Mouse (Mus musculus) kidney, postnatal 10 days (tissue): Measurements from ENCODE around the gene Dip2b.

Source experiments
- DNase-seq: peaks from one replicate; pipeline ENCODE4 v3.0.0; 2021; ENCODE audit warnings: mixed read lengths

Dip2b gene

DNA sequence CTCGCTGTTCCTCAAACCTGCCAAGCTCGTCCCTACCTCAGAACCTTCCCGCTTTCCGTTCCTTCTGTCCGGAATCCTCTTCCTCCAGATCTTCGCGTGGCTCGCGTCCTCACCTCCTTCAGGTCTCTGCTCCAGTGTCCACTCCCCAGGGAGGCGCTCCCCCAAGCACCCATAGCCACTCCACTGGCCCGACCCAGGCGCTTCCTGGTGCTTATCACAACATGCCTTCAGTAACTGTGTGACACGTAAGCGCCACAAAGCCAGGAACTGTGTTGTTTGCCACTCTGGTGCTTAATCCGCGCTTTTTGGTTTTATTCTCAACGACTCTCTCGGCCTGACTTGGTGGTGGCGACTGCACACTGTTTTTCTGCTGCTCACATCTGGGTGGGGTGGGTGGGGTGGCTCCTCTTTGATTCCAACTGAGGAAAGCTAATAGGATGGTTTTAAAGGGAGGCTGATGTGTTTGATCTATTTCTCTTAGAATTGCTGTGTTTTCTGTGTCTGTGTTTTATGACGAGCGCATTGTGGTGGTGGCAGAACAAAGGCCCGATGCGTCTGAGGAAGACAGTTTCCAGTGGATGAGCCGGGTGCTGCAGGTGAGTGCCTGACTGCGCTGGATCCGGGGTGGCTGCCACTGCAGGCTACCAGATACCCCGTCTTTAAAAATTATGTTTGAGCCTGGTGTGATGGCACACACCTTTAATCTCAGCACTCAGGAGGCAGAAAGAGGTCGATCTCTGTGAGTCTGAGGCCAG is 144.2 kb downstream of the Dip2b start:
- DNase-seq, result no peak

DNA sequence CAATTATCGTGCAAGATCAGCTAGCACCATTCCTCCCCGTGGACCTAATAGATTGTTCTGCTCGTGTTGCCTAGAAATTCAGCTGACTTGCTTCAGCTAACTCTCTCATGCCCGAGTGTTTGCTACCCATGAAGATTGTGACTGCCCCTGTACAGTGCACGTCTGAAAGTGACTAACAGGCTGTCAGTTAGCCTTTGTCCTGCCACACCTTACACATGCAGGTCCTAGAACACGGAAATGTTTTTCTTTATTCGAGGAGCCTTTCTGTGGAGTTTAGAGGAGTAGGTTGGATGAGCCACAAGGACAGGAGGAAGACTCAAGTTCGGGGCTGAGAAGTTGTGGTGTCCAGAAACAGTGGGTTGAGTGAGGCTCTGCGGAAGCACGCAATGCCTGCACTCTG is 145.0 kb downstream of the Dip2b start:
- DNase-seq, result no peak

GRCm38 (mm10) chr15:100184821-100185496 is 146.5 kb downstream of the Dip2b start:
- peak; percentile 22 for DNase-seq

DNA sequence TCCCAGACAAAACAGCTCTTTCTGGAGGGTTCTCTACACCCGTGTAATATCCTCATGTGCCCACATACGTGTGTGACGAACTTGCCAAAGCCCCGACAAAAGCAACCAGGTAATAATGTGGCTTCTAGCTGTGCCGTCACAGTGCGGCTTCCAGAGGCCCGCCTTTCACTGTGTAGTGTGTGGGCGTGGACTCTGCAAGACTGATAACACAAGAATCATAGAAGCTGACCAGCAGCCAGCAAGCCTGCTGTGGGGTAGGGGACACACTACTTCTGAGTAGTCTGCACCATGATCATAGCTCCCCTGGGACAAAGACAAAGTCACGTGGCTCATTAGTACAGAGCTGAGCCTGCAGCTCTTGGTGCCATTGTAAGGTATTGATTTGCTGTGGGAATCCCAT is 147.8 kb downstream of the Dip2b start:
- no peak for DNase-seq

DNA sequence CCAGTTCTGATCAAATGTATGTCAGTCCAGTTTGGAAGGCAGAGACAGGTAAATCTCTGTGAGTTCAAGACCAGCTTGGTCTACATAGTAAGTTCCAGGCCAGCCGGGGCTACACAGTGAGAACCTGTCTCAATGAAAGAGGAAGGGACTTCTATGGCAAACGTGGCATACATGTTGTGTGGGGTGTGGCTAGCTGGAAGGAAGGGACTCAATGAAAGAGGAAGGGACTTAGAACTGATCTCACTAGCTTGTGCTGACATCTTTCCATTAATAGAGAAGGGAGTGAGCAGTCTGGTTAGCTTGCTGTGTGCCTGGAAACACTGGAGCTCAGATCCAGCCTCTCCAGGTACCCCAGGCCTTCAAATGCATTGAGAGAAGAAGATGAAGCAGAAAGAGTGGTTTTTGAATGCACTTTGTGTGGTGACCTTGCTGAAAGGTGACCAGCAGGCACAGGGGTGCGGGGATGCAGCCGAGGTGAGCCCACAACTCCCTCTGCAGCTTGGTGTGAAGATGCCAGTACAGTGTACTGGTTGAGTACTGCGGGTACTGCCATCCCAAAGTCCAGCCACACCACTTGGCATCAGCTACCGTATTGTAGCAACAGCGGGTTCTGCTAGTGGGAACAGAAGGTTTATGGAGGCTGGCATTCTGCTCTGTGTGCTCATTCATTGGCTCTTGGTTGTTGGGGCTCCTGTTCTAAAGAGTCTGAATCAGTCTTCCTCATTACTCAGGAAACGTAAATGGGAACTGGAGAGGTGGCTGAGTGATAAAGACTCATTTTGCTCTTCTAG is 148.6 kb downstream of the Dip2b start:
- DNase-seq, result no peak

GRCm38 (mm10) chr15:100188542-100188941 is 150.1 kb downstream of the Dip2b start:
- no peak for DNase-seq

DNA sequence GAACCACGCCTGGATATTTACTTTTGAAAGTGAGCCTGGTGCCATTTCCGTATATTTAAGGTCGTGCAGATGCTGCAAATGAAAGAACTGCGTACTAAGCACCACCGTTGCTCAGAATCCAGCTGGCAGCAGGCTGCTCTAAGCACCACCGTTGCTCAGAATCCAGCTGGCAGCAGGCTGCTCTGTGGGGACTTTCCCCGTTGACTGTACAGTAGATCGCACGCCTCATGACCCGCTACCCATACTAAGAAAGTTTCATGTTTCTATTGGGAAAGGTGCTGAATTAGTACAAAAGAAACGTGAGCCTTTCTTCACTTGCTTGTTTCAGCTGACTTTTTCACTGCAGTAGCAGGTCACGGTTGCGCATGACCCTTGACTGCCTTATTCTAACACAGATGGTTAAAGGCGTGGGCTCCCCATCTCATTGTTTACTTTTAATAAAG is 150.5 kb downstream of the Dip2b start:
- no peak for DNase-seq

- DNase-seq, result no peak
Measured at GRCm38 (mm10) chr15:100190083-100190482, 151.6 kb downstream of the Dip2b start.

DNA sequence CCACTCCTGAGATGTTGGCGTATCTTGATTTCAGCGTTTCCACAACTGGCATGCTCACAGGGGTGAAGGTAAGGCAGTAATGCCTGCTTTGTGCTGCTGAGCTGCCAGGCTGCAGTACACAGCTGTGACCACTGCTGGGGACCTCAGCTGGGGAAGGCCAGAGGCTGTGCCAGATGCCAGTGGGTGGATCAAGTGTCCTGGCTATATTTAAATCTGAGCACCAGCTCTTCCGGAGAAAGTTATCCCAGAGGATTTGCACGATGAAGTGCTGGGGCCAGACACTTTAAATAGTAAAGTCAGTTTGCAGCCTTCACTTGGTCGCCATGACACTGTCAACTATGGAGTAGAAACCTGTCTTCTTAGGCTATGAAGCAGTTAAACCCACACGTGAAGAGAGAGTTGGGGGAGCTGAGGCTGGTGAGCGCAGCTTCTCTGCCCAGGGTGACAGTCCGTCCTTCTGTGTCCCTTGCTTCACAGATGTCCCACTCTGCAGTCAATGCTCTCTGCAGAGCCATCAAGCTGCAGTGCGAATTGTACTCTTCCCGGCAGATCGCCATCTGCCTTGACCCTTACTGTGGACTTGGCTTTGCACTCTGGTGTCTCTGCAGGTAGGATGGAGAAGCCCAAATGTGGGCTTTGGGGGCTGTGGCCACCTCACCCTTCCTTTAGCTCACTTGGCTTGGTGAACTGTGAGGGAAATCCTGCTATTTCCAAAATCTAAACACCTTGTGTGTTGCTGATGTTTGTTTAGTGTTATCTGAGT is 160.7 kb downstream of the Dip2b start:
- no peak for DNase-seq

DNA sequence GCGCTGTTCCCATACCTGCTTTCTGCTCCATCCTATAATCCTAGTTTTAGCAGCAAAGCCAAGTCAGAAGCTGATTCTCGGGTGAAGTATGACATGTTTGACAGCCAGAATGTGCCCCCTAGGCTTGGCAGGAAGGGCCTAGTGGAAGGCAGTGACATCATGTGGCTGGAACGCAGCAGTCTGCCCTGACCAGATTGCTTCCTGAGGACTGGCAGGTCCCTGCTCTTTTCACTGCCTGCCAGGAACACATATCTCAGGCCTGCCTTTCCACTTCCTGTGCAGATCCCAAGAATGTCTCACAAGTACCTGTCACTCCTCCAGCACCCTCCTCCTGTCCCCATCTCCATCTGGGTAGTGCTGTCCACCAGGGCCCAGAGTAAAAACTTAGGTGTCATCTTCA is 161.3 kb downstream of the Dip2b start:
- DNase-seq, result peak; percentile 30

- DNase-seq, result no peak
Measured at GRCm38 (mm10) chr15:100201806-100202205, 163.3 kb downstream of the Dip2b start.

DNA sequence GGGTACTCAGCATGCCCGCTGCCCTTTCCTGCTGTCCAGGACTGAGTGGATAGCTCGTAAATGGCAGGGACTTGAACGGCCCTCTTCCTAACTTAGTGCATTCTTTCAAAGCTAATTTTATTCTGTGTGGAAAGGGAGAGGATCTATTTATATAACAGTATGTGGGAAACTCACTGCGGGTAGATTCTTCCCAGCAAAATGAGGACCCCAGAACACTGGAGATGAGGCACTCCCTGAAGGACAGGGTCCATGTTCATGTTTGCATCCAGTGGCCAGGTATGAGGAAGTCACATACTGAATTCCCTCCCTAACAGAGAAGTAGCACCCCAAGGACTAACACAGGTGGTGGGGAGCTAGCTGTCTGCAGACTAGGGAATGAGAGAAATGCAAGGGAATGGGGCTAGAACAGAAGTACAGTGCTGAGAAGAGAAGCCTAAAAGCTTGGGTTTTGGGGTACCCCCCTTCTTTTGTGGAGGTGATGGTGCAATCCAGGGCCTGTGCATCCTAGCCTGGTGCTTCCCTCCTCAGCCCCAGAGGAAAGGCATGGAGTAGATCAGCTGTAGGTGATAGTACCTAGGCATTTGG is 164.1 kb downstream of the Dip2b start:
- no peak for DNase-seq

GRCm38 (mm10) chr15:100204574-100204973 is 166.1 kb downstream of the Dip2b start:
- no peak for DNase-seq

- no peak for DNase-seq
Measured at GRCm38 (mm10) chr15:100210013-100210412, 171.5 kb downstream of the Dip2b start.

DNA sequence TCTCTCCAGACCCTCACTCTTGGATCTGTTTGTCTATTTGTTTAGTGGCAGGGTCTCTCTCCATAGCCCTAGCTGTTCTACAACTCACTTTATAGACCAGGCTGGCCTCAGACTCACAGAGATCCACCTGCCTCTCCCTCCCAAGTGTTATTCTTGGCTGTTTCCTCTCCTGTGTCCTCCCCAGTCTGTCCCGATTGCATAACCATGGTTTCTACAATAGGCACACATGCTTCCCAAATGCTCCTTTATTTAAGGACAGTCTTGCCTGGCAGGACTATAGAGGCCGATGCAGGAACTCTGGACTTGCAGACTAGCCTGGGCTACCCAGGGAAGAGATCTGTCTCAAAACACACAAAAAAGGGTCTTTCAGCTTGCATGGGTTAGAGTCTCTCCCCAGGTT is 174.9 kb downstream of the Dip2b start:
- DNase-seq, result no peak

DNA sequence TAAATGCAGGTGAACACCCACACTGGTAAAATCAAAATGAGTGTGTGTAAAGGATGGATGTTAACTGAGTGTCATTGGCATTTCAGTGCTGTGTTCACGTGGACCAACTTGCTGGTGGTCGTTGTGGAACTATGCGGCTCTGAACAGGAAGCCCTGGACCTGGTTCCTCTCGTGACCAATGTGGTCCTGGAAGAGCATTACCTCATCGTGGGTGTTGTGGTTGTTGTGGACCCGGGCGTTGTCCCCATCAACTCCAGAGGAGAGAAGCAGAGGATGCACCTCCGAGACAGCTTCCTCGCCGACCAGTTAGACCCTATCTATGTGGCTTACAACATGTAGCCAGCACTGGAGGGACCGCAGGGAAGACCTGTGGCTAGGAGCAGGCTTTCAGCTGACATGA is 176.6 kb downstream of the Dip2b start:
- no peak for DNase-seq

DNA sequence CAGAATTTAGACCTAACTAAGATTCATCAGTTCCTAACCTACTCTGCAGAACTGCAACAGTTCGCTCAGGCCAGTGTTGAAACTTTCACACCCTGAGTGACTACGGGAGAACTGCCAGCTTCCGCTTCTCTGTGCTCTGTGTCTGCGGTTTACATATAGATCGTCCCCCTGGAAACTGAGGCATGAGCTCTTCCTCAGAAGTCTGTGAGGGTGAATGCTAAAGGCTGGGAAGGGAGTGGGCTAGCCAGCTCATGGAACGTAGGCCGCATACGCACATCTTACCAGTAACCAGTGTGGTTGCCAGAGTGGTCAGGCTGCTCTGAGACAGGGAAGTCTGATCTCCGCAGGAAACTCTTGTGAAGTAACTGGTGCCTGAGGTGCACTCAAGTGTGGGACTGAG is 177.7 kb downstream of the Dip2b start:
- no peak for DNase-seq

DNA sequence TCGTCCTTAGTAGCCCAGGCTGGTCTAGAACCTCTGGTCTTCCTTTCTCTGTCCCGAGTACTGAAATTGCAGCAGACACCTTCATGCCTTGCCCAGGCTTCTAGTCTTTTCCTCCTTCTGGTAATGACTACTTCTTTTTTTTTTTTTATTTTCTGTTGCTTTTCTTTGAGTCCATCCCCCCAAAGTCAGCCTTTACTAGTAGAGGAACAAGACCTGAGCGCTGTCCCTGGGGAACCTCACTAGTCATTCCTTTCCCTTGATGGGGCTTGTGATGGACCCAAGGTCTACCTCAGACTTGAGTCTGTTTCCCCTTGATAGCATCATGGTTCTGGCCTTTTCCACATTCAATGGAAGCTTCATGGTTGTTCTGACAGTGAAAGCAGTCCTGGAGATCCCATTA is 179.6 kb downstream of the Dip2b start:
- DNase-seq, result no peak

DNA sequence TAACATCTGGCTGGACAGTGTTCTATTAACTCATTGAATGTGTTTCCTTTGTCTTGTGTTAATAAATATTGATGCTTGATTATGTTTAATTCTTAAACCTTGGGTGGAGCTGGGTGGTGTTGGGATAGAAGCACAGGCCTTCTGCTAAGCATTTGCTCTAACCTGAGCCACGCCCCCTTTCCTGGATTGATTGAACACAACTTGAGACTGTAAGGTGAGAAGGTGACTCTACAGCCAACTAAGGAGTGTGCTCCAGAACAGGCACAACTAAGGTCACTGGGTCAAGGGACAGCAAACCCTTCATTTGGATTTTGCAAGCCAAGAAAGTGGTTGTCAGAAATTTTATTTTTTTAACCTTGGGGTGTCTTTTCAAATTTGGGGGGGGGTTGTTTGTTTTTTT is 180.9 kb downstream of the Dip2b start:
- DNase-seq, result no peak

DNA sequence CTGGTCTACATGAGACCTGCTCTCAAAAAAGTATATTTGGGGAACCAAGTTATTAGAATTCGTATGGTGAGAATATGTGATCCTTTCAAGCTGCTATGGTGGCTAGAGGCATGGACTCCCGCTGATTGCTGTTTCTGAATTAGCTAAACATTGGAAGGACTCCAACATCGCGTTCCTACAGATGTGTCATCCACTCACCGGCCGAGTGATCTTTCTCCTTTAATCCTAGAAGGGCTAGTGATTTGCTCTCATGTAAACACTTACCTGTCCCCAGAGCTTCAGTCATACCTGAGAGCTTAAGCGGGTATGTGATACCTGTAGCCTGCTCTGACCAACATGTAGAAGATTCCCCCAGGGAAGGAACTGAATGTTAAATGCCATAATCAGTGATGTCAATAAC is 182.5 kb downstream of the Dip2b start:
- DNase-seq, result no peak

DNA sequence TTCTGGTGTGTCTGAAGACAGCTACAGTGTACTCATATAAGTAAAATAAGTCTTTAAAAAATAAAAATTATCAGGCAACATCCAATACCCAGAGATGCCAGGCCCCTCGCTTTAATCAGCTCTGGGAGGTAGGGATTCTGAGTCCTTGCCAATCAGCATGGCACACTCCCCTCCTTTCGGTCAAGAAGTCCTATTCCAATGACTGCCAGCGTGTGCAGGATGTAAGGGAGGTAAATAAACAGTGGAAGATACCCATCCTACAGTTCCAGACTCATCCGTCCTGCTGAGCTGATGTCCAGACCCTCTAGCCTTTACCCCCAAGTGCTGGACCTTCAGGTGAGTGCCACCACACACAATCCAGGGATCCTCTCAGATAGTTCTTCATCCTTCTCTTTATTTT is 186.9 kb downstream of the Dip2b start:
- no peak for DNase-seq

DNA sequence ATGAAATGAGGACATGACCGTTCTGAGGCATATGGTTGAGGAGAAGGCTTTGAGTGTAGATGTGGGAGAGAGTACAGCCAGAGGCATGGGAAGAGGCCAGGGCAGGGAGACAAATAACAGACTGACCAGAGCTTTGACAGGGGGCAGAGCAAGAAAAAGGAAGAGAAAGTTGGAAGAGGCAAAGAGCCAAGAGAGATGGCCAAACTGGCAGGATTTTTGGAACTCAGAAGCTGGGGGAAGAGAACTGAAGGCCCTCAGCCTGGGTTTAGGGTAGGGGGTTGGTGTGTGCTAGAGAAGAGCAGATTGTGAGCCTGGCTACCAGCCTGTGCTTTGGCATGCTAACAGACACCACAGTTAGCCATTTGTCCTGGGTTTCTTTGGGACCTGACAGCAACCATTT is 187.4 kb downstream of the Dip2b start:
- no peak for DNase-seq
